Mouse (Mus musculus): ENCODE measurements around the gene Pam. TPM values are rescaled to one million over a fixed set of nuclear protein-coding genes. Genes with fewer than 3 reads are reported as not detected.
"Not testable (repeated sequence)": the region's sequence is repeated elsewhere in the genome, so short reads cannot be mapped to it uniquely, and the experiment has no call there.

The Pam gene
- total RNA-seq, 2 experiments from 2014 or later: 29.7 to 34.6 TPM

DNA sequence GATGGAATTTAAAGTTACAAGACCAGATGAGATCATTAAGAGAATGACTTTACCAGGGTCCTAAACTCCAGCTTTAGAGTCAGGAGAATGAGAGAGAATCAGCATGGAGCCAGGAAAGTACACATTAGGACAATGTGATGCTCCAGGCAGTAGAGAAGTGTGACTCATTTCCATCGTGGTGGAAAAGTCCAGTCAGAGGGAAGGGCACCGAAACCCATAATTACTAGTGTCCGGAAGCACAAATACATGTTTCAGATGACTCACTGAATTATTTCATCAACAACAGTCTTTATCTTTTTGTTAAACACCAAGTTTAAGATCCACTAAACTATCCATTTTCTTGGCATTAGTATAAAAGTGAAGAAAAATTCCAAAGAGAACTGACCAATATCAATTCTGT lies 57.2 kb downstream of the Pam start:
- no peak for DNase-seq (ENCODE audit: low spot score)

DNA sequence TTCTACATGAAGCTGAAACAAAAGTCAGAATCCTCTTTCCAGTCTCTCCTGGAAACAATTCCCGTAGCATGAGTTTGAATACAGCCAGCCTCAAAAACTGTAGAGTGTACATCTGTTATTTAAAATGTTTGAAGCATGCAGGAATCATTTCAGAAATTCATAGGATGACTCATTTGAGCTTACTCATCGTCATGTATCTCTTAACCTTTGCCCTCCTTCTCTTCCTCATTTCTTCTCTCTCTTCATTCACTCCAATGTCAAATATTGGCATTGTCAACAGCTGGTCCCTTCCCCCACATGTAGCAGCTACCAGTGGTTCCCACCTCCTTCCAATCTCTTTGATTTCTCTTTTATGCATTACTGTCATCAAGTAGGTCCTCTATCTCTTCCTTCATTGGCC lies 59.7 kb downstream of the Pam start:
- no peak for DNase-seq (ENCODE audit: low spot score)

- no peak for DNase-seq (ENCODE audit: low spot score)
Measured at GRCm38 (mm10) chr1:98031802-98032201, 63.6 kb downstream of the Pam start.

- DNase-seq (ENCODE audit: low spot score): no peak
Measured at GRCm38 (mm10) chr1:98029025-98029424, 66.4 kb downstream of the Pam start.

- no peak for DNase-seq (ENCODE audit: low spot score)
Measured at GRCm38 (mm10) chr1:98028468-98028867, 67.0 kb downstream of the Pam start.

GRCm38 (mm10) chr1:98027959-98028358 lies 67.5 kb downstream of the Pam start:
- DNase-seq (ENCODE audit: low spot score): no peak

DNA sequence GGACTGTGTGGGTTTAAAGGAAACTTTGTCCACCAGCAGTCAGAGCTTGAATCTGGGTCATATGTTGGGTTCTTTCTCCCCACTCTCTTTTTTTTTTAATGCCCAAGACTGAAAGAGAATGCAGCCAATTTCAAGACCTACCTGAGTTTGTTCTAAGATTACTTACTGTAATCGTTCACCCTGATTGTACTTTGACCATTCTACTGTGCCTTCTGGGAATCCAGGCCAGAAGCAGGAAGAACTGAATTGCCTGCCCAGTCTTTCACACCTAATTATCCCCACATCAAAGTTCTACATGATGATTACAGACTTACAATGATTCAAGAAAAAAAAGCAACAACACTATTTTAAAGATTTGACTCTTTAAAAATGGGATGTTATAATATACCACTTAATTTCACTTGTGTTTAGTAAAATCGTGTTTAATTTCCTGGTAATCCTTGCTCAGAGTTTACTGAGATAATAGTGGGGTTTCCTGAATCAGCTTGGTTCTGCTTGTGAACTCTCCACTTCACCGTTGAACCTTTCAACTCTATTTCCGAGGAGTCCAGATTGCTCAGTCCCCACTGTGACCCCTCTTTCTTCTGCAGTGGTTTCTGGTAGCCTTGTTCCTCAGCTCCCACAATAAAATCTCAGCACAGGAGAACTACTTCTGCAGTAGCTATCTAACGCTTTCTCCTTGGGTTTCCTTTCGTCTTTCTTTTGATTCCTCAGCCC lies 69.4 kb downstream of the Pam start:
- DNase-seq (ENCODE audit: low spot score): no peak

- no peak for DNase-seq (ENCODE audit: low spot score)
Measured at GRCm38 (mm10) chr1:98023866-98024265, 71.6 kb downstream of the Pam start.

- DNase-seq (ENCODE audit: low spot score): no peak
Measured at GRCm38 (mm10) chr1:98018987-98019386, 76.5 kb downstream of the Pam start.

DNA sequence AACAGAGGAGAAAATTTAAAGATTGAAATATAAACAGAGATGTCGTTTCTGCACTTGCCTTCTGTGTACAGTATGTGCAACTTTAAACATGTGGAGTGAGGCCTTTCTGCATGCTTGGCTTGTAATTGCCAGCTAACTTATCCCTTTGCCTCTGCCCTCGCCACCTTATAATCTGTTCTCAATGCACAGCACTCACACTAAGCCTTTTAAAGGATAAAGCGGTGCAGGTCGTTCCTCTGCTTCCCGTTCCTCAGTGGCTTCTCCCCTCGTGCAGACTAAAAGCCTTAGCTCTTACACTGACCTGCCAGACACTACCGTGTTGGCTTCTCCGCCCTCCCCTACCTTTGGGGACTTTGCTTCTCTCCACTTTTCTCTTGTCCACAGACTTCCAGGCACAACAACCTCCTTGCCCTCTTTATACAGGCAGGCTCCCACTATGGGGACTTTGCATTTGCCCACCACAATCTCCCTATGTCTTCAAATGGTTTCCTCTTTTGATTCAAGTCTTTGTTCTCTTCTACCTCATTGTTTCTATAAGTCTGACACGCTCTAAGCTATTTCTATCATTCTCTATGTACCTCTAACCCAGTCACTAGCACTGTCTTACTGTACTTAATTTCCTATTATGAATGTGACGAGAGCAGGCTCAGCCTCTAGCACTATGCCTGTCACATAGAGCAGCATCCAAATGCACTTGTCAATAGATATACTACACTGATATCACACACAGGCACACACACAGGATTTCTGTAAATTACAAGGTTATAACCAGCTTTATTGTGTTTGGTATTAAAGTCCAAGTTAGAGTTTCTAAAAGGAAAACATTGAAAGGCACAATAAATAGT lies 79.2 kb downstream of the Pam start:
- no peak for DNase-seq (ENCODE audit: low spot score)

GRCm38 (mm10) chr1:98015564-98015963 lies 79.9 kb downstream of the Pam start:
- DNase-seq (ENCODE audit: low spot score): no peak

- DNase-seq (ENCODE audit: low spot score): peak; percentile 9
Measured at GRCm38 (mm10) chr1:98002561-98003425, 92.7 kb downstream of the Pam start.

GRCm38 (mm10) chr1:97999465-97999864 lies 96.0 kb downstream of the Pam start:
- no peak for DNase-seq (ENCODE audit: low spot score)

- DNase-seq (ENCODE audit: low spot score): not testable (repeated sequence)
Measured at GRCm38 (mm10) chr1:97998961-97999360, 96.5 kb downstream of the Pam start.

- DNase-seq (ENCODE audit: low spot score): no peak
Measured at GRCm38 (mm10) chr1:97997088-97997487, 98.4 kb downstream of the Pam start.

DNA sequence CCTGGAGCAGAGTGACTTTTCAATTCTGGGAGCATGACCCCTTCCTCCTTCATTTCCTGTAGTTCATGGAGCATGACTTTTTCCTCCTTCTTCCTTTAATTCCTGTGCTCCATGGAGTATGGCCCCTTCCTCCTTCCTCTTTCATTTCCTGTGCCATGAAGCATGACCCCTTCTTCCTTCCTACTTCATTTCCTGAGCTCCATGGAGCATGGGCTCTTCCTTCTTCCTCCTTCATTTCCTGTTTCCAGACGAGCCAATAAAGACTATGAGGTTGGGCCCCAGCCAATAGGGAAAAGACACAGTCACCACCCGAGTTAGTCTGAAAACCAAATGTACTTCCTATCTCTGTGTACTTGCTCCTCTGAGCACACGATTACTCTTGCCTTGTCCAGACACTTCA lies 103.5 kb downstream of the Pam start:
- DNase-seq (ENCODE audit: low spot score): no peak

- no peak for DNase-seq (ENCODE audit: low spot score)
Measured at GRCm38 (mm10) chr1:97983189-97983588, 112.3 kb downstream of the Pam start.

DNA sequence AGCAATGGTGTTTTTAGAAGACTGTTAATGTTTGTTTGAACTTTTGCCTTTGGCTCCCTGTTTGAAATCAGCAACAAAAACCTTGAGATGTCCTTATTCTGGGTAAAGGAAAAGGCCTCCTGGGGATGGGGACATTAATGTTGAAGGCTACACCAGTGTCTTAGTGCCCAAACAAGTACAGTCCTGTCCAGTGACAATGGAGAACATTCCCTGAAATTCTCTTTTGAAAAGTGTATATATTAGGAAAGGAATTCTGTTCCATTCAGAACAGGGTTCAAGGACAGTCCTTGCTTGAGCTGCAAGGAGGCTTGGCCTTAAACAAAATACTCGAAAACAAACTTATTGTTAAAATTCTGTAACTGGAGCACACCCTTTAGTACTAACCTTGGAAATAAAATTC lies 116.0 kb downstream of the Pam start:
- DNase-seq (ENCODE audit: low spot score): no peak

- DNase-seq (ENCODE audit: low spot score): no peak
Measured at GRCm38 (mm10) chr1:97977521-97977920, 117.9 kb downstream of the Pam start.

GRCm38 (mm10) chr1:97976873-97977473 lies 118.5 kb downstream of the Pam start:
- DNase-seq (ENCODE audit: low spot score): peak; percentile 59

DNA sequence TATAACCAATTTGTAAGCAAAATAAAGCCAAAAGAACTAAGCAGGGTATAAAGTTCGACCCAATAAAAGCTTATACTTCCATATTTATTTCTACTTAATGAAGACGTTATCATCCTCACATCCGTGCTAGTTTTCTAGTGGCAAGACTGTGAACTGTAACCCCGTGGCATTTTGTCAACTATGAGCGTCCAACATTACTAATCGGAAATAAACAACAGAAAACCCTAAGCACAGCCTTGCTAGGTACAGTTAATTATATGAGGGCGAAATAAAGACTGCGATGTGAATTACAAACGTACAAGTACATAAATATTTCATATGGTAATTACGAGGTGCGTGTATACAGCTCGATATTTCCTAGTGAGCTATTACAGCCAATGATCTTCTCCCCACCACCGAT lies 119.4 kb downstream of the Pam start:
- peak; percentile 19 for DNase-seq (ENCODE audit: low spot score)
